Mouse (Mus musculus): ENCODE measurements around the gene Mdp1. TPM values are rescaled to one million over a fixed set of nuclear protein-coding genes. Genes with fewer than 3 reads are reported as not detected.

Gene Mdp1
- total RNA-seq (2021) = 10 to 100 TPM; 20.9 to 22.2 TPM
- long read RNA-seq, experiment 1, transcript Mdp1-201 (6 exons, 1,733 nt) = major isoform, 30 of 37 reads
- long read RNA-seq, experiment 1, partial matches to known transcripts = 4 of 37 reads
- long read RNA-seq, experiment 1, other reads (novel, unspliced or antisense) = 0 of 37 reads
- long read RNA-seq, experiment 2, transcript Mdp1-201 (6 exons, 1,733 nt) = major isoform, 25 of 27 reads
- long read RNA-seq, experiment 2, partial matches to known transcripts = 1 of 27 reads
- long read RNA-seq, experiment 2, other reads (novel, unspliced or antisense) = 0 of 27 reads

DNA sequence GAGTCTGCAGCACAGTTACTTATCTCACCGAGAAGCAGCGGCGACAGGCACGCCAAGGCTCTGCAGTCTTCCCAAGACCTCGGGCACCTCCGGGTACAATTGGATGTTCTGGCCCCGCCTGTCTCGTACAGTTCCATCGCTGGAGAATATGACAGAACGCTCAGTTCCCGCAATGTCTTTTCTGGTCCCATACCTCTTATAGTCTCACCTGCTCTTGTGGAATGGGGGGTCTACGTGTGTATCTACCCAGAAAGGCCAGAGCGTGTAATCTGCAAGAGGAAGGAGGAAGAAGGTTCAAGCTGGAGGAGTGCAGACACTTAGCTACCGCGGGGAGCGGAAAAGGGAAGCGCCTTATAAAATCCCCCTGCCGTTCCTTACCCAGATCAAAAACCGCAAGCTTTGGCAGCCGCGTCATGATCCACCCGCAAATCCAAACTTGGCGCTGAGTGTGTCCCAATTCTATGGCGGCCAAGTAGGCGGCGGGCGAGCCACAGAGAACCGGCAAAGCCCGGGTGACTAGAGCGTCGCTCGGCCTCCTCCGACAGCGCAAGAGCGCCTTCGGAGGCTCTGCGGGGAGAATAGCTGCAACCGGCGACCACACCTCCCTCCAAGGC is at the start of gene Mdp1:
Gene Mdp1 (minus strand): TSS at position 549 of the 614 bp plus-strand sequence.
- DNase-seq = peak; percentile 75

GRCm38 (mm10) chr14:55709509-55709908 is 49.2 kb upstream of the Mdp1 start:
- DNase-seq = no peak

DNA sequence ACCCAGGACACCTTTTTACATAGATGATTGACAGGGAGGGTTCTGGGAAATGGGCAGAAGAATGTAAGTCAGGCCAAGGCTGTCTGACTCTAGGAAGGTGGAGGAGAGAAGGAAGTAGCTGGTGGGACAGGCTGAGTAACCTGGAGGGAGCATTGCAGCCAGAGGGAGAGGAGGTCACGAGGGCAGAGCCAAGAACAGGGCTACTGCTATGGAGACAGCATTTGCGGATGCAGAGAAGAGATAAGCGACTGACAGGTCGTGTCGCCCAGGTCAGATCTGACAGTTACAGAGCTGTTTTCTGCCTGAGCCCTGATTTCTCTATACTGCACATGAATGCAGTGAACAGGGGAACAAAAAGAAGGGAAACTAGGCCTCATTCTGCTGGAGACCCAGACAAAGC is 47.1 kb upstream of the Mdp1 start:
- no peak for DNase-seq

DNA sequence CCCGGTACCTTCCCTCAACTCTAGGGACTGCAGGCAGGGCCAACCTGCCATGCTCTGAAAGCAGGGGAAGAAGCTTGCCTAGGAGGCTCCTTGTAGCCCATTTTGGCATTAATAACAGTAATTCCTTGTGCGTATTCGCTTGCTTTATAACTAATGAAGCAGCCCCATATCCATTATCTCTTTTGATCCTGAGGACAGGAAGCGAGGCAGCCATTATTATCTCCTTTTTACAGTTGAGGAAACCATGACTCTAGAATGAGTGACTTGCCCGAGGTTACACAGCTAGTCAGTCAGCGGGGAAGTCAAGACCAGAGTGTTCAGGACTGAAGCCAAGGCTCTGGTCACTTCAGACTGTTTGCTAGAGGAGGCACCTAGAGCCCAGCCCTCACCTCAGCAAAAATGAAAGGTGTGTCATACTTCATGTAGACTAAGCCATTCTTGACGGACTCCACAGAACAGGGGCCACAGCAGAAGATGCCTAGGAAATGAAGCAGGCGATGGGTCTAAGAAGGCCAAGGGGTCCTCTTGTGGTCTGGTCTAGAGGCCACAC is 45.8 kb upstream of the Mdp1 start:
- DNase-seq = no peak

DNA sequence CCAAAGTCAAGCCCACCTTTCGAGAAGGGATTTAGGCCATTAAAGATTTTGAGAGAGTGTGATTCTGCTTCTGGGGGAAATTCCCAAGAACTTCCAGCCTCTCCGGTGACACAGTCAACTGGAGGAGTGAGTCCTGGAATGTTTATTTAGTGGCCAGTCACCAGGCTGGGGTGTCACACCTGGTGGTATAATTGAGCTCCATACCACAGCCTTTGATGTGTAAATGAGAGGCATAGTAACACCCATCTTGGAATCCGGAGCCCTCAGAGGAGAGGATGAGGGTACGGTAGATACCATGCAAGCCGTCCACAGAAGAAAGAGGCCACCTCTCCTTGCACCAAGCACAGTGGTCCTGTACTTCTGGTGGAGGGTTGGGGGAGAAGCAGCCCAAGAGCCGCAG is 42.5 kb upstream of the Mdp1 start:
- no peak for DNase-seq

- DNase-seq = no peak
Observed at GRCm38 (mm10) chr14:55701131-55701530, 40.8 kb upstream of the Mdp1 start.

DNA sequence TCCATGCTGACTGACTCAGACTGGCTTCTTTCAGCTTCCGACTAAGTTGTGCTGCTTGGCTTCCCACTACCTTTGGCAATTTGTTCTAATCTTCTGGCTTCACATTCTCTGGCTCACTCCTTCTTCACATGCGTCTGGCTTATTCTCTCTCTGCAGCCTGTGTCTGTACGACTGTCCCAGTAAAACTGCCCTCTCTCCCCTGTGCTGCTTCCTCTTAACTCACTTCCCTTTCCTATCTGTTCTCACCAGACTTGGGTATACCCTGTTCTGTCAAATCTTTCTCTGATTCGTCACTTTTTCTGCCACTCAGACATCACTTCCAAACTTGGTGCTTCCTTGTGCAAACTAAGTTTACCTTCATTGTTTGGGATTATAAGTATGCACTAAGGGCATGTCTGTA is 36.9 kb upstream of the Mdp1 start:
- DNase-seq = no peak

DNA sequence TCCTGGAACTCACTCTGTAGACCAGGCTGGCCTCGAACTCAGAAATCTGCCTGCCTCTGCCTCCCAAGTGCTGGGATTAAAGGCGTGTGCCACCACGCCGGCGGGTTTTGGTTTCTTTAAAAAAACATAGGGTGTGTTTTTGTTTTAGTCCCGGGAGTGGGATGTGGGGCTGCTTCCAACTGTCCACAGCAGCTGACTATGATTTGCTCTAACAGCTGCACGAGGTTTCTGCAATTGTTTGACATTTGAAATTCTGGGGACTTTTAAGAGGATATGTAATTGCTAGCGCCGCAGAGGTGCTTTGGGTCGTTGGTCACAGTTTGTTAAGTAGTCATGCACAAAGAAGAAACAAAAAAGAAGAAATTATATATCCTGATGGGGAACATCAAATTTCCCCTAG is 29.1 kb upstream of the Mdp1 start:
- no peak for DNase-seq

DNA sequence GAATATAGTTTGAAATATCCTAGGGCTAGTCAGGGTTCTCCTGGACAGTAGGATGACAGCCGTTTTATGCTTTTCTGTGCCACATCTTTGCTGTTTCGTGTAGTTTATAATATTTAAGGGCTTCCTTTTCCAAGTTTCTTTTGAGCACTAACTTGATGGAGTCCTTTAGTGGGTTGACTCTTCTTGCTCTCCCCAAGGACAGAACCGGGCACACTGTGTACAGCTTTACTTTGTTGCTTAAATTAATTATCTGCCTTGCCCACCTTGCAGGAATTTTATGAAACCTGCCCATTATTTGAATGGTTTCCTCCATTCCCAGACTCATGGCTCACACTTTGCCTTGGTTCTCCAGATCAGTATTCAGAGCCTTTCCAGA is 21.8 kb upstream of the Mdp1 start:
- DNase-seq = no peak

DNA sequence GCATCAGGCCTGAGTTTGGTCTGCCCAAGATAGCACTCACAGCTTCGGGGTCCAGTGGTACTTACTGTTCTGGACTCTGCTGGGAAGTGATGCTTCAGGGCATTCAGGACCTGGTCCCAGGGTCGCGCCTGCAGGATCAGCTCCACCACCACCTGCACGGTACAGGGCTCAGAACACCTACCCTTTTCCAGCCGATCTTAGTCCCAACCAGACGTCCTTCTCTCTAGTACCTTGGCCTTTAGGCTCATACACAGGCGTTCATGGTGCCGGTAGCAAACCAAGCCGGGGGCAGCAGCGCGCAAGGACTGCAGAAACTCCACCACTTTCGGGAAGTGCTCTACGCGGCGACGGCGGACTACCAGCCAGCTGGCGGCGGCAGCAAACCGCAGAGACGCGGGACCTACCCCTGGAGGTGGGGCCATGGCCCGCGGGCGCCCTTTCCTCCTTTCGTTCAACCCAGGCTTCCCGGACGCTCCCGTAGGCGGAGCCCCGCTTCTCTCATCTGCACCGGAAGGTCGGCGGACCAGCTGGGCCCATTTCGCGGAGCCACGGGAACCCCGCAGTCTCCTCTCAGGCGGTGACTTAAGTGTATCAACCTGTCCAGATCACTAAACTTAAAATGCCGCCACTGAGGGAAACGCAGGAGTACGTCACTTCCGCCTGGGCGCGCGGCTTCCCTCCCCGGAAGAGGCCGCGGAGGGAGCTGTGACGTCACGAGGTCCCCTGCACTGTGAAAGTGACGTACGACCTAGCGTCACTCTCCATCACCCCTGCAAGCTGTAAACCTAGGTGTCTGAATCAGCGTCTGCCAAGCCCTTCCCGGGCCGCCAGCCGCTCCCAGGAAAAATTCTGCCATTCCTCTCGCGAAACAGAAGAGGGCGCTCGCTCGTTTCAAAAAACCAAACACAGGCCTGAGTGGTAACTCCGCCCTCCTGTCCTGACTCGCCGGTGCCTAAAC is 21.1 kb upstream of the Mdp1 start, which contains the start of gene Tinf2:
Gene Tinf2 (minus strand): TSS at position 661 of the 958 bp plus-strand sequence.
- DNase-seq = peak; percentile 86

DNA sequence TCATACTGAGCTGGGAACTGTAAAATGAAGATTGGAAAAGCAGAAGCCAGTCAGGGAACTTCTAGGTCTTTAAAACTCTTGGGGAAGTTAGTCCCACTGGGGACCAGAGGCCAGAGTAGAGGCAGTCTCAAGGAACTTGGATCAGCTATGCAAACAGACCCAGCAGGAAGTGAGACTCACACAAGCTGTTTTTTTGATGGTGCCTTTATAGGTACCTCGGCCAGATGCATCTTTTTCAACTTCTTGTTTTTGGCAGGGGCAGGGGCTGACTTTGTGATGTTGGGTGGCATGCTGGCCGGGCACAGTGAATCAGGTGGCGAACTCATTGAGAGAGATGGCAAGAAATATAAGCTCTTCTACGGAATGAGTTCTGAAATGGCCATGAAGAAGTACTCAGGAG is 17.3 kb upstream of the Mdp1 start:
- no peak for DNase-seq

DNA sequence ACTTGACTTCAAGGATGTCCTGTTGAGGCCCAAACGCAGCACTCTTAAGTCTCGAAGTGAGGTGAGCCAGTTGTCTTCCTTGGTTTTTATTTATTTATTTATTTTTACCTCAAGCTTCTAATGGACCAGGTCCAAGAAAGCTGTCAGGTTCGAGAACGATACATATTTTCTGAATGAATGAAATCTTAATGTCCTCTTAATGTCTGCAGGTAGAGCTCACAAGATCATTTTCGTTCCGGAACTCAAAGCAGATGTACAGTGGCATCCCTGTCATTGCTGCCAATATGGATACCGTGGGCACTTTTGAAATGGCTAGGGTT is 12.4 kb upstream of the Mdp1 start:
- DNase-seq = no peak

DNA sequence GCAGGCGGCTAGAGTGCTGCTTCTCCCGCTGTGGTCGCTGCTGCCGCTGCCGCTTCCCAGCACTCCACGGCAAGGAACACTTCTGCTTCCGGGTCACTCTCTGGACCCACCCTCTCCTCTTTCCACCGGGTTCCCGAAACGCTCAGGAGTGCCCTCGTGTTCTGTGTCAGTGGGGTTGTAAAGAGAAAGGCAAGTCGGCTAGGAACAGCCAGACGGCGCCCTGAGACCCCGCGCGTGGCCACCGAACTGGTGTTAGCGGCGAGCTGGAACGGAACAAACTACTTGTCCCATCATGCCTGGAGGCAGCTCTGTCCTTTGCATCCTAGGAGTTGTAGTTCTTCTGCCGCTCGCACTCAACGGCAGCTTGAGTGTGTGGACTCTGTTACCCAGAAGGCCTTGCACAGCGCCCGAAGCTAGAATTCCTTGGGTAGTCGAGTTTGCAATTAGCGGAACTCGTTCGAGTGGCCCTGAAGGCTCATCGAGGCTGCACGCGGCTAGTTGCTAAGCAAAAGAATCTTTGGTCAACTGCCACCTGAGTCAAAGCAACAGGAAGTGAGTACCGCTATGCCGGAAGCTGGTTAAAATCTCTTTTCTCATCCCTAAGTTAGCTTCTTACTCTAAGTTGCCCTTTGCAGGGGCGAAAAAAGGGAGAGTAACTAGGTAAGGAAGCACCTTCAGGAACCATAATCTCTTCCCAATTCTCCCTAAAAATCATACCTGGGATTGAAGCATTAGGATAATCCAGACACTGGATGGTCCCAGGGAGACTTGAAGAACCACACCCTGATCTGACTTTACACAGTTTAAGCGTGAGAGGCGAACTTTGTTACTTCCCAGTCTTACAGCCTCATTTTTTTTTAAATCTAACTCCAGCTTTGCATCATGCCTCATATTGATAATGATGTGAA is 11.8 kb upstream of the Mdp1 start, which contains the start of the genes Gmpr2 and Nedd8:
Gene Gmpr2 (plus strand): TSS at position 109 of the 908 bp plus-strand sequence.
Gene Nedd8 (minus strand): TSS at position 292 of the 908 bp plus-strand sequence.
- DNase-seq = peak; percentile 65

- DNase-seq = no peak
Observed at GRCm38 (mm10) chr14:55671486-55671832, 11.2 kb upstream of the Mdp1 start.

DNA sequence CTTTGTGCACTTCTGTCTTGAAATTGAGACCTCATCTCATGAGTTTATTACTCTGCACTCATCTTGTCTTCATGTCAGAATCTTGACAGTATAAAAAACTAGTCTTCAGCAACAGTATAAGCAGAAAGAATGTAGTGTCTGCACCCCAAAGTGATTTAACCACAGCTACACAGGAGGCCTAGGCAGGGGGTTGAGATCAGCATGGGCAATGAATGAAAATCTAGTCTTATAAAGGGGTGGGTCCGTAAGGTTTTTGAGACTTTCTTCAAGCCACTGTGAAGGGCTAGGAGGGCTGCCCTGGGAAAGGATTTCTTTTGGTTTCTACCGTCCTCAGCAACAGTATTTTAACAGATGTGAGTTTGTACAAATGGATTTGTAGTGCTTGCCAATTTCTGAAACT is 328 bp upstream of the Mdp1 start:
- no peak for DNase-seq

GRCm38 (mm10) chr14:55658011-55658410 is 2.3 kb downstream of the Mdp1 start:
- no peak for DNase-seq

DNA sequence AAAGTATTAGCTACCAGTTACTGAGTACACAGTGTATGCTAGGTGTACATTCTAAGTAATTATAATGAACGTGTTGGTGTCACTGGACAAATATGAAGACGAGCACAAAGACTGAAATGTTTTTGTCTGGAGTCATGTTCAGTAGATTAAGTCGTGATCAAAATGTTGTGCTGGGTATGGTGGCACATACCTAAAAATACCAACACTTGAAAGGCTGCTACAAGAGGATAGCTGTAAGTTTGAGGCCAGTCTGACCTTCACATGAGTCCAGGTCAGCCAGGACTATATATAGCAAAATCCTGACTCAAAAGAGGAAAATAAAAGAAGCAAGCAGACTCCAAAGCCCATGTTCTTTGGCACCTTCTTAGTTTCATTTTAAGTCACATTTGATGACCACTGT is 3.4 kb downstream of the Mdp1 start:
- no peak for DNase-seq

DNA sequence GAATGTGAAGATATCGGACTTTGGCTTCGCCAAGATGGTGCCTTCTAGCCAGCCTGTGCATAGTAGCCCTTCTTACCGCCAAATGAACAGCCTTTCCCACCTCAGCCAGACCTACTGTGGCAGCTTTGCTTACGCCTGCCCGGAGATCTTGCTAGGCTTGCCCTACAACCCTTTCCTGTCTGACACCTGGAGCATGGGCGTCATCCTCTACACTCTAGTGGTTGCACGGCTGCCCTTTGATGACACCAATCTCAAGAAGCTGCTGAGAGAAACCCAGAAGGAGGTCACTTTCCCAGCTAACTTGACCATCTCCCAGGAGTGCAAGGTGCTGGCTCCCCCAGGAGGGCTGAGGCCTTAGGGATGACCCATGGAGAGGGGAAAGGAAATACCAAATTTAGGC is 8.8 kb downstream of the Mdp1 start:
- DNase-seq = no peak

DNA sequence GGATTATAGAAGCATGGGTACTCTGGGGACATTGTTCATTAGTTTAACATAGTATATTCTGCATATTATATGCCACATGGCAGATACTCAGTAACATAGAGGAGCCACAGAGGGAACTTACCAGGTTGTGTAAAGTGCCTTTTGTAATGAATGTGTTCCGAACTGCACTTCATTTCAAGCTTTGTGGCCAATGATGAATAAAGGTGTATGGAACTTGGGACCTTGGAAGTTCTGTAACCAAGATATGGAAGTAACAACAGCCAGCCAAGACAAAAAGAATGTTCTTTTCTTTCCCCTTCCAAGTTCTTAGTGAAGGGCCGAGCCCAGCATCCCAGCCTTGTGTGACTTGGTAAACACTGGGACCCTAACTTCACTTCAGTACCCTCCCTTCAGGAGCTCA is 10.4 kb downstream of the Mdp1 start, which contains the start of gene Tssk4:
Gene Tssk4 (plus strand): TSS at position 301 of the 400 bp plus-strand sequence.
- DNase-seq = no peak

DNA sequence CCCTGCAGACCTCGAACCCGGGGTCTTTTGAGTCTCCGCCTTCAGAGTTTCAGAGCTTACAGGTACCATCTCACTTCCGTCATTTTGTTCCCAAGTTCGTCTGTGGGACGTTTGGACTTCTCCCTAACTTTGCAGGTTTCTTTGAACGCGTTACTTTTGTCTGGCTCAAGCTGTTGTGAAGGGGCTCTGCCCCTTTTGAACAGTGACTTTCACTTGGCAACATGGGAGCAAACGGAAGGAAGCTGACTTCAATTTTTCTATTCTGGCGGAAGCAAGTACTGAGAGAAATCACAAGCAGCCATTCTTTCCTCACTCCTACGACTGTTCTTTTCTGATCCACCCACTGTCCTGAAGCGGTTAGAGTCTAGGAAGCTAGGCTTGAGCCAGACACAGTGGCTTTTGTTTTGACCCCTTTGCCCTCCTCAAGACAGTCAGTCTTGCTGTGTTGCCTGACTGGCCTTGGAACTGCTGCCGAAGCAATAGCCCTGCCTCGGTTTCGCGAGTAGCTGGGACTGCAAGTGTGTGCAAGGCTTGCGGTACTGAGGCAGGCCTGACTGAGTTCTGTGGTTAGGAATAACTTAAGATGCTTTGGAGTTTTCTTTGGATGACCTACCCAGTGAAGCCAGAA is 15.9 kb downstream of the Mdp1 start:
- DNase-seq = no peak

Data from gastrocnemius, postnatal 10 days (tissue).